Comparison of ENCODE assay signal across 12 mouse cellular contexts in genomic region chr10:127062101-127062500, GRCm38 (mm10). TPM values are rescaled to one million over a fixed set of nuclear protein-coding genes. Genes with fewer than 3 reads are reported as not detected.
DNase-seq lines count a peak whose midpoint lies in the region; ATAC-seq and TF ChIP-seq lines count a peak whose summit lies in the region.
"Not testable (repeated sequence)": the region's sequence is repeated elsewhere in the genome, so short reads cannot be mapped to it uniquely, and the experiment has no call there.
"Had no signal": no experiment of that assay in that cellular context is flagged by ENCODE, and none has a peak within 500 bp of the region (broad histone marks: within the 10 kb centered on the region; RNA-seq: fewer than 3 reads in every experiment).

No protein-coding gene starts in this region.

- WGBS in forebrain, embryonic 13.5 days: 83% methylated on average over 4 of the region's 4 CpGs
- 91% methylated on average over 4 of the region's 4 CpGs for WGBS in hindbrain, embryonic 14.5 days
- WGBS in macrophage (ENCODE audit: missing documents): 95% methylated on average over 2 of the region's 4 CpGs
- 92% methylated on average over 4 of the region's 4 CpGs for WGBS in midbrain, embryonic 16.5 days
- 82% methylated on average over 4 of the region's 4 CpGs for WGBS in olfactory bulb, adult 2 months

- not testable (repeated sequence) for H3K4me3 ChIP-seq in forebrain, embryonic 13.5 days; hindbrain, embryonic 14.5 days (replicated peaks; ENCODE audit: low read length); macrophage (ENCODE audit: inconsistent target); midbrain, embryonic 16.5 days (ENCODE audit: low read depth, low read length); olfactory bulb, adult 2 months (ENCODE audit: insufficient read depth, low read depth, low read length)

- peak; percentile 55 for DNase-seq in cerebellum, adult 11-12 months
- peak; percentile 88 for DNase-seq in heart, adult 11 months
- DNase-seq in hindbrain, embryonic 14.5 days (ENCODE audit: low spot score): not testable (repeated sequence)

- peaks cover 32% of the 10 kb centered on the region for H3K79me2 ChIP-seq in macrophage (ENCODE audit: inconsistent target)

- TF ChIP-seq CTCF in olfactory bulb, adult 2 months (IDR thresholded peaks at IDR 0.05; ENCODE audit: insufficient read depth, low read depth, low read length): not testable (repeated sequence)

- H3K4me2 ChIP-seq in forebrain, embryonic 13.5 days; hindbrain, embryonic 14.5 days (replicated peaks); midbrain, embryonic 16.5 days (ENCODE audit: low read length): not testable (repeated sequence)

- H3K27me3 ChIP-seq in forebrain, embryonic 13.5 days; hindbrain, embryonic 14.5 days (ENCODE audit: control insufficient read depth, insufficient read depth, low read length); midbrain, embryonic 16.5 days (ENCODE audit: control insufficient read depth, insufficient read depth, low read depth, low read length): not testable (repeated sequence)

- TF ChIP-seq POLR2A in olfactory bulb, adult 2 months (IDR thresholded peaks at IDR 0.05; ENCODE audit: insufficient read depth, low read depth, low read length): not testable (repeated sequence)

- peaks cover 59% of the 10 kb centered on the region for H3K4me1 ChIP-seq in forebrain, embryonic 13.5 days
- H3K4me1 ChIP-seq in hindbrain, embryonic 14.5 days (replicated peaks; ENCODE audit: control insufficient read depth, insufficient read depth, low read length): peaks cover 34% of the 10 kb centered on the region
- peaks cover 32% of the 10 kb centered on the region for H3K4me1 ChIP-seq in midbrain, embryonic 16.5 days (ENCODE audit: control insufficient read depth, insufficient read depth, low read length)
- peaks cover 20% of the 10 kb centered on the region for H3K4me1 ChIP-seq in olfactory bulb, adult 2 months (ENCODE audit: control insufficient read depth, insufficient read depth, low read length)

- H3K27ac ChIP-seq in forebrain, embryonic 13.5 days: peak overlapping the region; percentile 72; the same call in 1 of the 2 replicates
- peak overlapping the region; percentile 84 for H3K27ac ChIP-seq in hindbrain, embryonic 14.5 days
- H3K27ac ChIP-seq in macrophage: peak overlapping the region; percentile 62
- H3K27ac ChIP-seq in midbrain, embryonic 16.5 days (ENCODE audit: low read length): peak overlapping the region; percentile 87
- peak overlapping the region; percentile 46; the same call in 1 of the 2 replicates for H3K27ac ChIP-seq in olfactory bulb, adult 2 months (ENCODE audit: insufficient read depth, low read depth, low read length)

- H3K9ac ChIP-seq in forebrain, embryonic 13.5 days; hindbrain, embryonic 14.5 days; midbrain, embryonic 16.5 days (ENCODE audit: low read depth, low read length): not testable (repeated sequence)

- ATAC-seq in forebrain, embryonic 13.5 days; hindbrain, embryonic 14.5 days (ENCODE audit: low FRiP score); midbrain, embryonic 16.5 days: not testable (repeated sequence)

- H3K9me3 ChIP-seq in forebrain, embryonic 13.5 days (replicated peaks); hindbrain, embryonic 14.5 days (ENCODE audit: control insufficient read depth, low read length); midbrain, embryonic 16.5 days (replicated peaks; ENCODE audit: control insufficient read depth, low read length, poor library complexity, severe bottlenecking): not testable (repeated sequence)

- peaks cover 34% of the 10 kb centered on the region for H3K36me3 ChIP-seq in forebrain, embryonic 13.5 days (ENCODE audit: poor library complexity, severe bottlenecking)
- H3K36me3 ChIP-seq in hindbrain, embryonic 14.5 days (replicated peaks; ENCODE audit: control insufficient read depth, insufficient read depth): peaks cover 35% of the 10 kb centered on the region
- peaks cover 24% of the 10 kb centered on the region for H3K36me3 ChIP-seq in macrophage (ENCODE audit: inconsistent target)
- peaks cover 27% of the 10 kb centered on the region for H3K36me3 ChIP-seq in midbrain, embryonic 16.5 days (ENCODE audit: control insufficient read depth, insufficient read depth, low read length)

RNA-seq across cellular contexts. Expression of gene Cdk4, which starts 1.2 kb away (rescaled TPM):
- polyA plus RNA-seq in forebrain, embryonic 13.5 days (2015; fragmentation: Nextera tagmentation; extraction: Ambion mirVana): 2,414 and 2,431 TPM in 2 replicates
- 764 and 784 TPM in 2 replicates for polyA plus RNA-seq in hindbrain, embryonic 14.5 days (2014; fragmentation: Nextera tagmentation; extraction: Ambion mirVana)
- total RNA-seq in macrophage (2018; cell fraction: chromatin; rRNA removed): 100 to 1,000 TPM in 6 of 26 experiments, 10 to 100 TPM in 20; 24.2 to 132 (median 59.4) TPM
- 100 to 1,000 TPM in 9 of 26 experiments, 10 to 100 TPM in 17; 62.4 to 138 (median 87.8) TPM for total RNA-seq in macrophage (2018; cell fraction: cytosol; rRNA removed)
- 100 to 1,000 TPM in 7 of 26 experiments, 10 to 100 TPM in 19; 37.6 to 217 (median 77.9) TPM for total RNA-seq in macrophage (2018; cell fraction: nucleus; rRNA removed)
- 131 to 178 TPM (median 145 TPM) in 3 replicates for polyA plus RNA-seq in macrophage (2018)
- 646 and 776 TPM in 2 replicates for polyA plus RNA-seq in midbrain, embryonic 16.5 days (2015; fragmentation: Nextera tagmentation; extraction: Ambion mirVana)
- not detected in 2 replicates for polyA plus RNA-seq in olfactory bulb, adult 2 months (2012; ENCODE audit: insufficient read depth, insufficient read length, low replicate concordance, missing spikeins)

RNA-seq across cellular contexts. Expression of gene March9, which starts 2.1 kb away (rescaled TPM):
- polyA plus RNA-seq in forebrain, embryonic 13.5 days (2015; fragmentation: Nextera tagmentation; extraction: Ambion mirVana): 4.0 and 4.5 TPM in 2 replicates
- polyA plus RNA-seq in hindbrain, embryonic 14.5 days (2014; fragmentation: Nextera tagmentation; extraction: Ambion mirVana): 12.0 and 12.9 TPM in 2 replicates
- total RNA-seq in macrophage (2018; cell fraction: chromatin; rRNA removed): 1 to 10 TPM in 5 of 26 experiments, under 1 TPM in 7, not detected in 14; 0.23 to 3.5 (median 0.60) TPM
- 1 to 10 TPM in 13 of 26 experiments, under 1 TPM in 13; 0.12 to 3.1 (median 0.78) TPM for total RNA-seq in macrophage (2018; cell fraction: cytosol; rRNA removed)
- 1 to 10 TPM in 7 of 26 experiments, under 1 TPM in 15, not detected in 4; 0.14 to 2.0 (median 0.57) TPM for total RNA-seq in macrophage (2018; cell fraction: nucleus; rRNA removed)
- 1.4 to 1.6 TPM (median 1.5 TPM) in 3 replicates for polyA plus RNA-seq in macrophage (2018)
- 5.6 and 6.3 TPM in 2 replicates for polyA plus RNA-seq in midbrain, embryonic 16.5 days (2015; fragmentation: Nextera tagmentation; extraction: Ambion mirVana)
- not detected in 2 replicates for polyA plus RNA-seq in olfactory bulb, adult 2 months (2012; ENCODE audit: insufficient read depth, insufficient read length, low replicate concordance, missing spikeins)
- total RNA-seq: granulocyte monocyte progenitor cell, adult 5-6 weeks had no signal

RNA-seq across cellular contexts. Expression of gene Tspan31, which starts 8.0 kb away (rescaled TPM):
- 133 and 141 TPM in 2 replicates for polyA plus RNA-seq in forebrain, embryonic 13.5 days (2015; fragmentation: Nextera tagmentation; extraction: Ambion mirVana)
- polyA plus RNA-seq in hindbrain, embryonic 14.5 days (2014; fragmentation: Nextera tagmentation; extraction: Ambion mirVana): 54.4 and 83.3 TPM in 2 replicates
- total RNA-seq in macrophage (2018; cell fraction: chromatin; rRNA removed): 10 to 100 TPM; 20.1 to 54.5 (median 33.9) TPM
- 100 to 1,000 TPM in 25 of 26 experiments, 10 to 100 TPM in 1; 93.9 to 147 (median 122) TPM for total RNA-seq in macrophage (2018; cell fraction: cytosol; rRNA removed)
- total RNA-seq in macrophage (2018; cell fraction: nucleus; rRNA removed): 100 to 1,000 TPM in 8 of 26 experiments, 10 to 100 TPM in 18; 50.1 to 140 (median 91.8) TPM
- polyA plus RNA-seq in macrophage (2018): 104 to 129 TPM (median 119 TPM) in 3 replicates
- polyA plus RNA-seq in midbrain, embryonic 16.5 days (2015; fragmentation: Nextera tagmentation; extraction: Ambion mirVana): 105 and 110 TPM in 2 replicates
- polyA plus RNA-seq in olfactory bulb, adult 2 months (2012; ENCODE audit: insufficient read depth, insufficient read length, low replicate concordance, missing spikeins): not detected in 2 replicates

RNA-seq across cellular contexts. Expression of gene Agap2, which starts 13.0 kb away (rescaled TPM):
- 1.5 and 1.7 TPM in 2 replicates for polyA plus RNA-seq in forebrain, embryonic 13.5 days (2015; fragmentation: Nextera tagmentation; extraction: Ambion mirVana)
- polyA plus RNA-seq in hindbrain, embryonic 14.5 days (2014; fragmentation: Nextera tagmentation; extraction: Ambion mirVana): 6.7 and 8.2 TPM in 2 replicates
- total RNA-seq in macrophage (2018; cell fraction: chromatin; rRNA removed): 1 to 10 TPM in 7 of 26 experiments, under 1 TPM in 14, not detected in 5; 0.15 to 3.4 (median 0.46) TPM
- total RNA-seq in macrophage (2018; cell fraction: cytosol; rRNA removed): 1 to 10 TPM in 5 of 26 experiments, under 1 TPM in 21; 0.11 to 2.2 (median 0.39) TPM
- 1 to 10 TPM in 14 of 26 experiments, under 1 TPM in 11, not detected in 1; 0.17 to 3.9 (median 1.2) TPM for total RNA-seq in macrophage (2018; cell fraction: nucleus; rRNA removed)
- 0.25 to 0.89 TPM (median 0.42 TPM) in 3 replicates for polyA plus RNA-seq in macrophage (2018)
- 5.1 and 5.3 TPM in 2 replicates for polyA plus RNA-seq in midbrain, embryonic 16.5 days (2015; fragmentation: Nextera tagmentation; extraction: Ambion mirVana)
- polyA plus RNA-seq in olfactory bulb, adult 2 months (2012; ENCODE audit: insufficient read depth, insufficient read length, low replicate concordance, missing spikeins): 219 TPM in 1 of 2 replicates, not detected in the other

RNA-seq across cellular contexts. Expression of gene Cyp27b1, which starts 14.1 kb away (rescaled TPM):
- 0.06 TPM in 1 of 2 replicates, not detected in the other for polyA plus RNA-seq in forebrain, embryonic 13.5 days (2015; fragmentation: Nextera tagmentation; extraction: Ambion mirVana)
- 0.08 TPM in 1 of 2 replicates, not detected in the other for polyA plus RNA-seq in hindbrain, embryonic 14.5 days (2014; fragmentation: Nextera tagmentation; extraction: Ambion mirVana)
- total RNA-seq in macrophage (2018; cell fraction: chromatin; rRNA removed): not detected
- under 1 TPM in 1 of 26 experiments, not detected in 25; 0.04 TPM for total RNA-seq in macrophage (2018; cell fraction: cytosol; rRNA removed)
- total RNA-seq in macrophage (2018; cell fraction: nucleus; rRNA removed): under 1 TPM in 2 of 26 experiments, not detected in 24; 0.32 to 0.56 TPM
- polyA plus RNA-seq in macrophage (2018): not detected in 3 replicates
- polyA plus RNA-seq in midbrain, embryonic 16.5 days (2015; fragmentation: Nextera tagmentation; extraction: Ambion mirVana): 0.08 and 0.14 TPM in 2 replicates
- polyA plus RNA-seq in olfactory bulb, adult 2 months (2012; ENCODE audit: insufficient read depth, insufficient read length, low replicate concordance, missing spikeins): not detected in 2 replicates
- total RNA-seq: hematopoietic stem cell, adult 5-6 weeks had no signal
- polyA plus RNA-seq: activated CD4-positive, CD25-positive, alpha-beta regulatory T cell, adult 4 months; embryonic facial prominence, embryonic 11.5 days; heart, embryonic 14.5 days had no signal
